Mouse (Mus musculus) stomach, postnatal 0 days (tissue): Measurements from ENCODE around the gene Acta1. TPM values are rescaled to one million over a fixed set of nuclear protein-coding genes. Genes with fewer than 3 reads are reported as not detected.

Experiments
- ATAC-seq: fragments of 200-750 bp; cut with Nextera tagmentation; 2 replicates; pipeline ENCODE4 v1.8.0; 2017; ENCODE audit not compliant: low FRiP score, low TSS enrichment
- DNase-seq: peaks from one replicate; pipeline ENCODE4 v3.0.0-alpha.2; 2016; ENCODE audit warnings: low spot score
- H3K27ac ChIP-seq: fragments of 300-500 bp; sonication (generic); replicated peaks from 2 replicates; pipeline ENCODE4 v1.5.1; 2014; ENCODE audit warnings: mild to moderate bottlenecking, control low read depth
- H3K27me3 ChIP-seq: fragments of 300-500 bp; sonication (generic); 2 replicates; pipeline ENCODE4 v1.6.1; 2014; ENCODE audit warnings: low read length; ENCODE audit not compliant: control insufficient read depth, insufficient read depth
- H3K36me3 ChIP-seq: fragments of 300-500 bp; sonication (generic); 2 replicates; pipeline ENCODE4 v1.6.1; 2014; ENCODE audit warnings: low read length, mixed read lengths; ENCODE audit not compliant: control insufficient read depth, insufficient read depth
- H3K4me1 ChIP-seq: fragments of 300-500 bp; sonication (generic); replicated peaks from 2 replicates; pipeline ENCODE4 v1.6.1; 2014; ENCODE audit warnings: antibody characterized with exemption; ENCODE audit not compliant: control insufficient read depth, insufficient read depth
- H3K4me2 ChIP-seq: fragments of 300-500 bp; sonication (generic); replicated peaks from 2 replicates; pipeline ENCODE4 v1.6.1; 2014; ENCODE audit warnings: low read depth, mild to moderate bottlenecking, control low read depth, moderate library complexity
- H3K4me3 ChIP-seq: fragments of 300-500 bp; sonication (generic); 2 replicates; pipeline ENCODE4 v1.5.1; 2014; ENCODE audit warnings: low read depth, low read length, control low read depth
- H3K9ac ChIP-seq: fragments of 300-500 bp; sonication (generic); 2 replicates; pipeline ENCODE4 v1.6.1; 2014; ENCODE audit warnings: mild to moderate bottlenecking, low read length, control low read depth, mixed read lengths
- H3K9me3 ChIP-seq: fragments of 300-500 bp; sonication (generic); 2 replicates; pipeline ENCODE4 v1.6.1; 2016; ENCODE audit warnings: low read length; ENCODE audit not compliant: control insufficient read depth
- CTCF ChIP-seq: IDR thresholded peaks from 2 replicates; pipeline ENCODE4 v1.5.1; 2016; ENCODE audit warnings: antibody characterized with exemption, low read depth, mild to moderate bottlenecking, moderate library complexity
- EP300 ChIP-seq: optimal IDR thresholded peaks from 2 replicates; pipeline ENCODE3; 2016; ENCODE audit warnings: antibody characterized with exemption
- WGBS: fragments of 180-500 bp; shearing (Covaris S2); extraction: QIAGEN DNeasy Blood & Tissue Kit; methylation state at CpG from one replicate; pipeline ENCODE4 v1.1.7; 2014; 5-methylcytosine and 5-hydroxymethylcytosine counted together
- polyA plus RNA-seq: library from polyadenylated mRNA; unstranded; fragments of >200 nt; fragmentation: Nextera tagmentation; extraction: Ambion mirVana; gene quantifications from 2 replicates; pipeline ENCODE4 v1.2.1, GENCODE M21; 2015

The Acta1 gene
- polyA plus RNA-seq, 1 experiment from 2014 or later, result 23.1 TPM

GRCm38 (mm10) chr8:123895680-123896365 lies 1.3 kb upstream of the Acta1 start:
- Histone ChIP-seq H3K36me3 (no peaks in the 10 kb centered on the region; the same call in 1 of the 2 replicates), H3K9ac (no peak overlapping the region), H3K4me1 (no peaks in the 10 kb centered on the region; the same call in 1 of the 2 replicates), H3K4me3 (no peak overlapping the region), H3K27me3 (peaks cover 9% of the 10 kb centered on the region), H3K4me2 (no peak overlapping the region), H3K27ac (no peak overlapping the region), H3K9me3 (no peaks in the 10 kb centered on the region)
- 63% methylated on average over 9 of the region's 9 CpGs for WGBS
- ATAC-seq (no peak), DNase-seq (no peak)
- TF ChIP-seq CTCF (no peak), EP300 (no peak)

- H3K4me2 ChIP-seq, result no peak overlapping the region
- no peaks in the 10 kb centered on the region; the same call in 1 of the 2 replicates for H3K4me1 ChIP-seq
- TF ChIP-seq CTCF, result no peak
- TF ChIP-seq EP300, result no peak
- DNase-seq, result no peak
- H3K36me3 ChIP-seq, result no peaks in the 10 kb centered on the region
- 69% methylated on average over 4 of the region's 4 CpGs for WGBS
- no peaks in the 10 kb centered on the region for H3K9me3 ChIP-seq
- no peak for ATAC-seq
- no peak overlapping the region for H3K9ac ChIP-seq
- no peak overlapping the region for H3K4me3 ChIP-seq
- peaks cover 9% of the 10 kb centered on the region for H3K27me3 ChIP-seq
- no peak overlapping the region for H3K27ac ChIP-seq
These were observed 679 bp upstream of the Acta1 start for GRCm38 (mm10) chr8:123895230-123895629.

GRCm38 (mm10) chr8:123893413-123893812 lies 1.1 kb downstream of the Acta1 start:
- ATAC-seq (no peak), DNase-seq (no peak)
- no peaks in the 10 kb centered on the region; the same call in 1 of the 2 replicates for H3K4me1 ChIP-seq
- no peak overlapping the region for H3K4me3 ChIP-seq
- H3K4me2 ChIP-seq, result no peak overlapping the region
- H3K27me3 ChIP-seq, result peaks cover 9% of the 10 kb centered on the region
- H3K27ac ChIP-seq, result no peak overlapping the region
- no peaks in the 10 kb centered on the region for H3K36me3 ChIP-seq
- TF ChIP-seq CTCF (no peak), EP300 (no peak)
- 77% methylated on average over 11 of the region's 11 CpGs for WGBS
- no peak overlapping the region for H3K9ac ChIP-seq
- H3K9me3 ChIP-seq, result no peaks in the 10 kb centered on the region

- peaks cover 9% of the 10 kb centered on the region for H3K27me3 ChIP-seq
- no peak overlapping the region for H3K27ac ChIP-seq
- no peak overlapping the region for H3K9ac ChIP-seq
- 16% methylated on average over 30 of the region's 30 CpGs for WGBS
- no peaks in the 10 kb centered on the region for H3K36me3 ChIP-seq
- no peaks in the 10 kb centered on the region; the same call in 1 of the 2 replicates for H3K4me1 ChIP-seq
- ATAC-seq, result peak; percentile 32; the same call in 1 of the 2 replicates
- no peak for DNase-seq
- H3K9me3 ChIP-seq, result no peaks in the 10 kb centered on the region
- no peak overlapping the region for H3K4me2 ChIP-seq
- no peak for TF ChIP-seq EP300
- TF ChIP-seq CTCF, result peak; percentile 18; the same call in 1 of the 2 replicates
- no peak overlapping the region for H3K4me3 ChIP-seq
These were observed 1.9 kb downstream of the Acta1 start for GRCm38 (mm10) chr8:123892586-123893155.

GRCm38 (mm10) chr8:123891883-123892585 lies 2.5 kb downstream of the Acta1 start:
- H3K9ac ChIP-seq, result no peak overlapping the region
- H3K4me1 ChIP-seq, result no peaks in the 10 kb centered on the region; the same call in 1 of the 2 replicates
- ATAC-seq, result no peak
- TF ChIP-seq CTCF, result no peak
- no peak for TF ChIP-seq EP300
- no peaks in the 10 kb centered on the region for H3K36me3 ChIP-seq
- 2% methylated on average over 49 of the region's 49 CpGs for WGBS
- H3K9me3 ChIP-seq, result no peaks in the 10 kb centered on the region
- H3K27me3 ChIP-seq, result peaks cover 9% of the 10 kb centered on the region
- no peak overlapping the region for H3K27ac ChIP-seq
- H3K4me2 ChIP-seq, result peak overlapping the region; percentile 27
- no peak for DNase-seq
- 0 out of 2 replicates have a peak overlapping the region, but pooled peaks have one; percentile 4 for H3K4me3 ChIP-seq

- Histone ChIP-seq H3K27ac (no peak overlapping the region), H3K4me3 (no peak overlapping the region), H3K4me1 (no peaks in the 10 kb centered on the region; the same call in 1 of the 2 replicates), H3K4me2 (no peak overlapping the region; the same call in 1 of the 2 replicates), H3K9me3 (no peaks in the 10 kb centered on the region), H3K9ac (no peak overlapping the region), H3K27me3 (peaks cover 9% of the 10 kb centered on the region), H3K36me3 (no peaks in the 10 kb centered on the region)
- TF ChIP-seq CTCF, result no peak
- DNase-seq, result peak; percentile 74
- ATAC-seq, result no peak
- 1% methylated on average over 11 of the region's 11 CpGs for WGBS
These were observed 3.3 kb downstream of the Acta1 start for GRCm38 (mm10) chr8:123891271-123891670.
